ENCODE assay signal across 8 mouse cellular contexts in the genomic region with DNA sequence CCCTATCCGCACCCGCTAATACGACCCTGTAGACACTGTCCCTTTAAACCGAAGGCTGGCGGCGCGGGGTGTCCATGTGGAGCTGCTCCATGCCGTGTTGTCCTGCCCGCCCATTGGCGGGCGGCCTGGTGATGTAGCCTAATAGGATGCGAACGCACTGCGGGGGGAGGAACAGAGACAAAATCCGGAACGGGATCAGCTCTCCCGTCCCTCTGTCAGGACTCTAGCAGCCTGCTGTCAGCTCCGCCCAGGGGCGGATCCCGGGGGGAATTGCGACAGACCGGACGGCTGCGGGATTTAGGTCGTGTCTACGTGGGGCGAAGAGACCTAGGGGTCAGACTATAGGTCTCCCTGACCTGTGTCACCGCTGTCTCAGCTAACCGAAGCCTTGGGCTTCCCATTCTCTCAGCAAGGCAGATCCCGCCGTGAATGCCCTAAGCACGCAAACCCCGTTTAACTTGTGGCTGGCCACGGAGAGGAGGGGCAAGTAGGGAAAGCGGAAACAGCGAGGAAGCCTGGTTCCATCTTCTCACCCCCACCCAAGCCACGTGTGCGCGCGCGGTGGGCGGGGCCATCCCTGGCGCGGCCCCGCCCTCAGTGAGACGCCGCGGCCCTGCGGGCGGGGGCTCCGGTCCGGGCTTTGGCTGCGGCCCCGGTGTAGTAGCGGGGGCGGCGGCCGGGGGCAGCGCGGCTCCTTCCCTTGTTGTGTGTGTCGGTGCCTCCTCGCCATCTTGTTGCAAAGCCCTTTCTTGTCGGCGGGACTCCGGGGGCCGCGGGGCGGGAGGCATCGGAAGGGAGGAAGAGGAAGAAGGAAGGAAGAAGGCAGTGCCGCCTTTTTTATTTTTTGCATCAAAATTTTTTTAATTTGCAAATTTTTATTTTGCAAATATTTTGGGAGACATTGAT. TPM values are rescaled to one million over a fixed set of nuclear protein-coding genes. Genes with fewer than 3 reads are reported as not detected.
DNase-seq lines count a peak whose midpoint lies in the region; ATAC-seq lines count a peak whose summit lies in the region.

Gene Mnt, plus strand, starts transcription at position 665 of the 906 bp plus-strand sequence.

- H3K27ac ChIP-seq in hindbrain, embryonic 16.5 days (ENCODE audit: low read depth, low read length), result peak within 1 kb of the TSS; percentile 95
- peak within 1 kb of the TSS; percentile 98 for H3K27ac ChIP-seq in macrophage

- peak; percentile 98 for DNase-seq in WW6 (ENCODE audit: low read depth, low spot score)
- DNase-seq in cerebellum, postnatal 4 days (ENCODE audit: low spot score in 2 of 2), result peak; percentile 91 to 97
- peak; percentile 99 for DNase-seq in gastrocnemius, adult 18-20 months (ENCODE audit: low spot score)
- DNase-seq in left cerebral cortex, adult 18-20 months (ENCODE audit: low spot score in 2 of 2), result peak; percentile 98 to 99
- peak; percentile 99 for DNase-seq in right cerebral cortex, adult 18-20 months
- peak; percentile 91 for DNase-seq in urinary bladder, postnatal 10 days (ENCODE audit: low spot score)

- ATAC-seq in hindbrain, embryonic 16.5 days, result peak; percentile 92

- H3K4me3 ChIP-seq in hindbrain, embryonic 16.5 days (ENCODE audit: low read length), result peak within 1 kb of the TSS; percentile 97
- peak within 1 kb of the TSS; percentile 96 for H3K4me3 ChIP-seq in macrophage (ENCODE audit: inconsistent target)

- H3K4me1 ChIP-seq in hindbrain, embryonic 16.5 days (ENCODE audit: control insufficient read depth, insufficient read depth, low read depth, low read length), result peaks cover 21% of the 10 kb centered on the region

- H3K36me3 ChIP-seq in hindbrain, embryonic 16.5 days (ENCODE audit: control insufficient read depth, insufficient read depth, low read length), result no peaks in the 10 kb centered on the region
- no peaks in the 10 kb centered on the region for H3K36me3 ChIP-seq in macrophage (ENCODE audit: inconsistent target)

- H3K4me2 ChIP-seq in hindbrain, embryonic 16.5 days (ENCODE audit: low read length), result peak within 1 kb of the TSS; percentile 78

- H3K9me3 ChIP-seq in hindbrain, embryonic 16.5 days (ENCODE audit: control insufficient read depth, low read length), result no peaks in the 10 kb centered on the region

- H3K79me2 ChIP-seq in macrophage (ENCODE audit: inconsistent target), result peaks cover 31% of the 10 kb centered on the region

- under 1% methylated on average over 67 of the region's 70 CpGs for WGBS in hindbrain, embryonic 16.5 days
- under 1% methylated on average over 62 of the region's 70 CpGs for WGBS in macrophage (ENCODE audit: missing documents)

- H3K9ac ChIP-seq in hindbrain, embryonic 16.5 days (ENCODE audit: low read depth, low read length), result peak within 1 kb of the TSS; percentile 92

- H3K27me3 ChIP-seq in hindbrain, embryonic 16.5 days (replicated peaks; ENCODE audit: control insufficient read depth, insufficient read depth, low read length), result no peaks in the 10 kb centered on the region

RNA-seq across cellular contexts. Expression of gene Mnt, which starts in this region (rescaled TPM):
- 1 to 10 TPM; 4.8 to 7.0 TPM for total RNA-seq in gastrocnemius, adult 18-20 months (2021)
- polyA plus RNA-seq in hindbrain, embryonic 16.5 days (2015; fragmentation: Nextera tagmentation; extraction: Ambion mirVana), result 7.3 and 8.4 TPM in 2 replicates
- total RNA-seq in left cerebral cortex, adult 18-20 months (2021), result 10 to 100 TPM; 35.1 to 36.0 TPM
- 10 to 100 TPM in 21 of 26 experiments, 1 to 10 TPM in 5; 3.0 to 55.2 (median 34.8) TPM for total RNA-seq in macrophage (2018; cell fraction: chromatin; rRNA removed)
- total RNA-seq in macrophage (2018; cell fraction: cytosol; rRNA removed), result 10 to 100 TPM in 25 of 26 experiments, 1 to 10 TPM in 1; 6.5 to 66.5 (median 35.6) TPM
- 10 to 100 TPM in 24 of 26 experiments, 1 to 10 TPM in 2; 4.1 to 71.3 (median 38.9) TPM for total RNA-seq in macrophage (2018; cell fraction: nucleus; rRNA removed)
- polyA plus RNA-seq in macrophage (2018), result 21.8 to 49.6 TPM (median 29.0 TPM) in 3 replicates

Comparison
In these comparisons a context has a peak if more than half of its experiments do, and no peak if none do; other contexts are left out.
1. Peak in every context shown above with its lines: DNase-seq, ATAC-seq, H3K4me3 ChIP-seq and H3K27ac ChIP-seq.
2. RNA of gene Mnt (total RNA-seq): 35.1 to 36.0 TPM in left cerebral cortex, adult 18-20 months; 4.8 to 7.0 TPM in gastrocnemius, adult 18-20 months; every median in the first group is over 4 times any median in the second.